Mouse (Mus musculus): ENCODE measurements around the gene Kat5. TPM values are rescaled to one million over a fixed set of nuclear protein-coding genes. Genes with fewer than 3 reads are reported as not detected.

The Kat5 gene
- total and polyA plus RNA-seq, 2 experiments from 2014 or later, result 73.9 to 126 TPM

- under 1% methylated on average over 87 of the region's 102 CpGs for WGBS
- peak; percentile 93 for TF ChIP-seq CTCF (IDR thresholded peaks at IDR 0.05)
- Histone ChIP-seq H3K4me3 (ENCODE audit: low read depth, low read length) (peak within 1 kb of the TSS; percentile 58), H3K36me3 (ENCODE audit: insufficient read depth, low read length) (peaks cover 14% of the 10 kb centered on the region; the same call in 1 of the 2 replicates), H3K9me3 (ENCODE audit: low read length) (no peaks in the 10 kb centered on the region), H3K9ac (replicated peaks; ENCODE audit: low read length, poor library complexity, severe bottlenecking) (peak within 1 kb of the TSS; percentile 80), H3K4me1 (ENCODE audit: insufficient read depth, low read length) (0 out of 2 replicates have a peak, but pooled peaks cover 4% of the 10 kb centered on the region), H3K27ac (ENCODE audit: low read depth, low read length) (peak within 1 kb of the TSS; percentile 81), H3K4me2 (ENCODE audit: low read depth, low read length, poor library complexity, severe bottlenecking) (peak within 1 kb of the TSS; percentile 94), H3K27me3 (ENCODE audit: insufficient read depth, low read length) (peaks cover 19% of the 10 kb centered on the region)
- peak; percentile 85 for ATAC-seq (ENCODE audit: low FRiP score)
- peak; percentile 85 for DNase-seq (ENCODE audit: low spot score)
Measured at GRCm38 (mm10) chr19:5567534-5568469, 42.2 kb downstream of the Kat5 start, which contains the start of gene Ap5b1. Gene Ap5b1, plus strand, starts transcription at chr19:5568025.

- no peak for TF ChIP-seq CTCF (IDR thresholded peaks at IDR 0.05)
- WGBS, result 2% methylated on average over 25 of the region's 26 CpGs
- Histone ChIP-seq H3K36me3 (ENCODE audit: insufficient read depth, low read length) (peaks cover 14% of the 10 kb centered on the region; the same call in 1 of the 2 replicates), H3K4me1 (ENCODE audit: insufficient read depth, low read length) (0 out of 2 replicates have a peak, but pooled peaks cover 4% of the 10 kb centered on the region), H3K4me3 (ENCODE audit: low read depth, low read length) (peak overlapping the region; percentile 58), H3K9ac (replicated peaks; ENCODE audit: low read length, poor library complexity, severe bottlenecking) (peak overlapping the region; percentile 80), H3K9me3 (ENCODE audit: low read length) (no peaks in the 10 kb centered on the region), H3K27ac (ENCODE audit: low read depth, low read length) (peak overlapping the region; percentile 81; the same call in 1 of the 2 replicates), H3K4me2 (ENCODE audit: low read depth, low read length, poor library complexity, severe bottlenecking) (peak overlapping the region; percentile 94), H3K27me3 (ENCODE audit: insufficient read depth, low read length) (peaks cover 24% of the 10 kb centered on the region)
- ATAC-seq (ENCODE audit: low FRiP score) (peak; percentile 15), DNase-seq (ENCODE audit: low spot score) (peak; percentile 7)
Measured at GRCm38 (mm10) chr19:5567180-5567533, 42.9 kb downstream of the Kat5 start.

DNA sequence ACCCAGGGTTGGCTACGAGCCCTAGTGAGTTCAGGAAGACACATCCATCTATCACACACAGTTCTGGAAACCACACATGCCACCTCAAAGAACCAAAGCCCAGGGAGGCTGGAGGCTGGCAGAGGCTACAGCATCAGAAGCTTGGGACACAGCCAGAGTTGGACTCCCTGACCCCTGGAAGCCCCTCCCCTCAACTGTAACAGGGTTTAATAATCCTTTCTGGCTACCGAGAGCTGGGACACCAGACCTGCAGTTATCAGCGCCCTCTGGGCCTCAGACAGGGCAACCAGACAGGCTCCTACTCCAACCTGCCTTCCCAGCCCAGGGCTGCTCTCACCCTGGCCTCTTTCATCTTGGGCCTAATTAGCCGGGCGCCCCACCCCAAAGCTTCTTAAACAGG, 43.7 kb downstream of the Kat5 start:
- WGBS, result 53% methylated on average over 5 of the region's 5 CpGs
- Histone ChIP-seq H3K4me1 (ENCODE audit: insufficient read depth, low read length) (0 out of 2 replicates have a peak, but pooled peaks cover 4% of the 10 kb centered on the region), H3K4me3 (ENCODE audit: low read depth, low read length) (no peak overlapping the region), H3K9me3 (ENCODE audit: low read length) (no peaks in the 10 kb centered on the region), H3K4me2 (ENCODE audit: low read depth, low read length, poor library complexity, severe bottlenecking) (no peak overlapping the region), H3K36me3 (ENCODE audit: insufficient read depth, low read length) (peaks cover 14% of the 10 kb centered on the region; the same call in 1 of the 2 replicates), H3K9ac (replicated peaks; ENCODE audit: low read length, poor library complexity, severe bottlenecking) (no peak overlapping the region), H3K27ac (ENCODE audit: low read depth, low read length) (no peak overlapping the region), H3K27me3 (ENCODE audit: insufficient read depth, low read length) (peaks cover 31% of the 10 kb centered on the region)
- no peak for ATAC-seq (ENCODE audit: low FRiP score)
- no peak for DNase-seq (ENCODE audit: low spot score)
- TF ChIP-seq CTCF (IDR thresholded peaks at IDR 0.05), result no peak

GRCm38 (mm10) chr19:5562776-5563175, 47.3 kb downstream of the Kat5 start:
- no peak for DNase-seq (ENCODE audit: low spot score)
- Histone ChIP-seq H3K27ac (ENCODE audit: low read depth, low read length) (no peak overlapping the region), H3K36me3 (ENCODE audit: insufficient read depth, low read length) (no peaks in the 10 kb centered on the region), H3K4me3 (ENCODE audit: low read depth, low read length) (no peak overlapping the region), H3K4me2 (ENCODE audit: low read depth, low read length, poor library complexity, severe bottlenecking) (no peak overlapping the region), H3K4me1 (ENCODE audit: insufficient read depth, low read length) (0 out of 2 replicates have a peak, but pooled peaks cover 6% of the 10 kb centered on the region), H3K27me3 (ENCODE audit: insufficient read depth, low read length) (peaks cover 59% of the 10 kb centered on the region), H3K9ac (replicated peaks; ENCODE audit: low read length, poor library complexity, severe bottlenecking) (no peak overlapping the region), H3K9me3 (ENCODE audit: low read length) (no peaks in the 10 kb centered on the region)
- 89% methylated on average over 10 of the region's 10 CpGs for WGBS
- no peak for ATAC-seq (ENCODE audit: low FRiP score)
- TF ChIP-seq CTCF (IDR thresholded peaks at IDR 0.05), result no peak

GRCm38 (mm10) chr19:5561886-5562285, 48.2 kb downstream of the Kat5 start:
- WGBS, result 72% methylated on average over 3 of the region's 3 CpGs
- ATAC-seq (ENCODE audit: low FRiP score) (no peak), DNase-seq (ENCODE audit: low spot score) (no peak)
- H3K36me3 ChIP-seq (ENCODE audit: insufficient read depth, low read length), result no peaks in the 10 kb centered on the region
- TF ChIP-seq CTCF (IDR thresholded peaks at IDR 0.05), result no peak
- H3K4me1 ChIP-seq (ENCODE audit: insufficient read depth, low read length), result 0 out of 2 replicates have a peak, but pooled peaks cover 6% of the 10 kb centered on the region
- H3K9me3 ChIP-seq (ENCODE audit: low read length), result no peaks in the 10 kb centered on the region
- H3K9ac ChIP-seq (replicated peaks; ENCODE audit: low read length, poor library complexity, severe bottlenecking), result no peak overlapping the region
- H3K27me3 ChIP-seq (ENCODE audit: insufficient read depth, low read length), result peaks cover 67% of the 10 kb centered on the region
- no peak overlapping the region for H3K27ac ChIP-seq (ENCODE audit: low read depth, low read length)
- H3K4me2 ChIP-seq (ENCODE audit: low read depth, low read length, poor library complexity, severe bottlenecking), result no peak overlapping the region
- H3K4me3 ChIP-seq (ENCODE audit: low read depth, low read length), result no peak overlapping the region

Data from midbrain, postnatal 0 days (tissue).